Mouse (Mus musculus): Measurements from ENCODE around the gene Dnaic2. TPM values are rescaled to one million over a fixed set of nuclear protein-coding genes. Genes with fewer than 3 reads are reported as not detected.

Gene Dnaic2
- polyA plus RNA-seq, 3 experiments from 2014 or later = not detected

- ATAC-seq = no peak
These were observed 74.7 kb downstream of the Dnaic2 start for GRCm38 (mm10) chr11:114801906-114802305.

GRCm38 (mm10) chr11:114802540-114803267 is 75.5 kb downstream of the Dnaic2 start:
- no peak for ATAC-seq

GRCm38 (mm10) chr11:114803990-114804389 is 76.8 kb downstream of the Dnaic2 start:
- ATAC-seq = no peak

- ATAC-seq = no peak
These were observed 79.8 kb downstream of the Dnaic2 start for GRCm38 (mm10) chr11:114807025-114807424.

Other genes starting within 250 kb of the Dnaic2 start
- gene Rpl38, start 58.9 kb upstream of the Dnaic2 start, polyA plus RNA-seq (2017; shearing (Covaris generic)) = 1,000 to 10,000 TPM in 2 of 3 experiments, 100 to 1,000 TPM in 1; 884 to 1,360 (median 1,230) TPM
- gene Ttyh2, start 52.0 kb upstream of the Dnaic2 start, polyA plus RNA-seq (2017; shearing (Covaris generic)) = 1 to 10 TPM; 2.4 to 3.6 (median 3.4) TPM
- gene Kif19a, start 38.0 kb downstream of the Dnaic2 start, polyA plus RNA-seq (2017; shearing (Covaris generic)) = under 1 TPM in 1 of 3 experiments, not detected in 2; 0.33 TPM
- gene Btbd17, start 68.5 kb downstream of the Dnaic2 start, polyA plus RNA-seq (2017; shearing (Covaris generic)) = not detected
- not detected for gene Gpr142, start 71.5 kb downstream of the Dnaic2 start, polyA plus RNA-seq (2017; shearing (Covaris generic))
- gene Gprc5c, start 123.7 kb downstream of the Dnaic2 start, polyA plus RNA-seq (2017; shearing (Covaris generic)) = not detected
- gene Cd300a, start 162.6 kb downstream of the Dnaic2 start, polyA plus RNA-seq (2017; shearing (Covaris generic)) = under 1 TPM; 0.12 to 0.75 (median 0.27) TPM
- not detected for gene Cd300lb, start 207.0 kb downstream of the Dnaic2 start, polyA plus RNA-seq (2017; shearing (Covaris generic))
- gene Cd300c, start 241.7 kb downstream of the Dnaic2 start, polyA plus RNA-seq (2017; shearing (Covaris generic)) = not detected